Mouse (Mus musculus): Measurements from ENCODE around the gene Smpd2. TPM values are rescaled to one million over a fixed set of nuclear protein-coding genes. Genes with fewer than 3 reads are reported as not detected.
A peak's percentile ranks its signal among the peaks of the same experiment; 100 is the strongest.

The Smpd2 gene
- polyA plus RNA-seq, 1 experiment from 2014 or later = 59.8 TPM

DNA sequence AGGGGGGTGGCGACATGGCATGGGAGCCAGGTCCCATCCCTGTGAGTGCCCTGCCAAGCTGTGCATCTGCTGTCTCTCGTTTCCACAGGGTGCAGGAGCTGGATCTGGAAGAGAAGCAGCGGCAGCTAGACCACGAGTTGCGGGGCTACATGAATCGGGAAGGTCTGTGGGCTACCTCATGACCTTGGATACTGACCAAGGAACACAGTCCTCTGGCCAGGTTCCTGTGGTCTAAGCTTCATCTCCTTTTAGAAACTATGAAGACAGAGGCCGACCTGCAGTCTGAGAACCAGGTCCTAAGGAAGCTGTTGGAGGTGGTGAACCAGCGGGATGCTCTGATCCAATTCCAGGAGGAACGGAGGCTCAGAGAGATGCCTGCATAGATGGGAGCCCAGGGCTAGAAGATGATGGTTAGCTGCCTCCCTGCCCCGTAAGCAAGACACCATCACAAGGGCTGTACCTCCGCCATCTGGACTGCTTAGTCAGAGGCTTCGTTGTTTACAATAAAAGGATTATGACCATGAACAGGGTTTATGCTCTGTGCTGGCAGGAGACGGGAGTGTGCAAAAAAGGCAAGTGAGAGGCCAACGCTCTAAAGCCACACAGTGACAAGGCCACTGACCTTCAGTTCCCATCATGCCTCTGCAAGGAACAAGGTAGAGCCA is 3.5 kb downstream of the Smpd2 start:
- WGBS = 89% methylated on average over 14 of the region's 14 CpGs
- H3K4me3 ChIP-seq = no peak overlapping the region
- no peak overlapping the region for H3K9ac ChIP-seq
- H3K27ac ChIP-seq = no peak overlapping the region
- no peaks in the 10 kb centered on the region for H3K27me3 ChIP-seq
- peaks cover 17% of the 10 kb centered on the region for H3K4me1 ChIP-seq
- no peak overlapping the region for H3K4me2 ChIP-seq (replicated peaks)
- H3K9me3 ChIP-seq = no peaks in the 10 kb centered on the region
- ATAC-seq (ENCODE audit: insufficient number of reproducible peaks, insufficient read depth, low FRiP score, low TSS enrichment) = no peak
- peaks cover 67% of the 10 kb centered on the region for H3K36me3 ChIP-seq

DNA sequence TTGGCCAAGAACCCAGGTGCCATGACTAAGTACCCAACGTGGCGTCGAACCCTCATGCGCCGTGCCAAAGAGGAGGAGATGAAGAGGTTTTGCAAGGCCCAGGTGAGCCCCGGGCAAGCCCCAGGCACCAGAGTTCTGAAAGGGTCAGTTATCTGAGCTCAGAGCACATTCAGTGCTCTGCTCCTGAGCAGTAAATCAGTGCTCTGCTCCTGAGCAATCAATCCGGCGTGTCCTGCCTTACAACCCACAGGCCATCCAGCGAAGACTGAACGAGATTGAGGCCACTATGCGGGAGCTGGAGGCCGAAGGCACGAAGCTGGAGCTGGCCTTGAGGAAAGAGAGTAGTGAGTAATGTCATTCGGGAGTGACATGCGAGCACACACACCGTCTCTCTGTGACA is 4.4 kb downstream of the Smpd2 start:
- no peak overlapping the region for H3K4me2 ChIP-seq (replicated peaks)
- peaks cover 17% of the 10 kb centered on the region for H3K4me1 ChIP-seq
- H3K9ac ChIP-seq = no peak overlapping the region
- no peaks in the 10 kb centered on the region for H3K9me3 ChIP-seq
- WGBS = 91% methylated on average over 16 of the region's 16 CpGs
- H3K27ac ChIP-seq = no peak overlapping the region
- H3K36me3 ChIP-seq = peaks cover 70% of the 10 kb centered on the region
- no peak overlapping the region for H3K4me3 ChIP-seq
- ATAC-seq (ENCODE audit: insufficient number of reproducible peaks, insufficient read depth, low FRiP score, low TSS enrichment) = no peak
- H3K27me3 ChIP-seq = no peaks in the 10 kb centered on the region

DNA sequence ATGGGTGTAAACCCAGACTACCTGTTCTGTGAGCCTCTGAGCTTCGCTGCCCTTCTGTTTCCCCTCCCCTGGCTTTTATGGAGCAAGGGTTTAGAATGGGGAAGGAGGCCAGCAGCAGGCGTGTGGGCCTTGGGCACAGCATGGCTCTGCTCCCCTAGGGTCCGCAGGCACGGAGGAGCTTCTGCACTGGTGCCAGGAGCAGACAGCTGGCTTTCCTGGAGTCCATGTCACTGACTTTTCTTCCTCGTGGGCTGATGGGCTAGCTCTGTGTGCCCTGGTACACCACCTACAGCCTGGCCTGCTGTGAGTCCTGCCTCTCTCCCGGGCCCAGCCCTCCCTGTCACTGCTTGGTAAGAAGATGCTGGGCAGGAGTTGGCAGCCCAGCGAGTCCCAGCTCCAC is 7.7 kb downstream of the Smpd2 start:
- peaks cover 80% of the 10 kb centered on the region for H3K36me3 ChIP-seq
- H3K4me3 ChIP-seq = no peak overlapping the region
- peaks cover under 1% of the 10 kb centered on the region for H3K4me1 ChIP-seq
- ATAC-seq (ENCODE audit: insufficient number of reproducible peaks, insufficient read depth, low FRiP score, low TSS enrichment) = no peak
- H3K9ac ChIP-seq = no peak overlapping the region
- H3K4me2 ChIP-seq (replicated peaks) = no peak overlapping the region
- H3K27me3 ChIP-seq = no peaks in the 10 kb centered on the region
- no peaks in the 10 kb centered on the region for H3K9me3 ChIP-seq
- WGBS = 87% methylated on average over 7 of the region's 7 CpGs
- H3K27ac ChIP-seq = no peak overlapping the region

DNA sequence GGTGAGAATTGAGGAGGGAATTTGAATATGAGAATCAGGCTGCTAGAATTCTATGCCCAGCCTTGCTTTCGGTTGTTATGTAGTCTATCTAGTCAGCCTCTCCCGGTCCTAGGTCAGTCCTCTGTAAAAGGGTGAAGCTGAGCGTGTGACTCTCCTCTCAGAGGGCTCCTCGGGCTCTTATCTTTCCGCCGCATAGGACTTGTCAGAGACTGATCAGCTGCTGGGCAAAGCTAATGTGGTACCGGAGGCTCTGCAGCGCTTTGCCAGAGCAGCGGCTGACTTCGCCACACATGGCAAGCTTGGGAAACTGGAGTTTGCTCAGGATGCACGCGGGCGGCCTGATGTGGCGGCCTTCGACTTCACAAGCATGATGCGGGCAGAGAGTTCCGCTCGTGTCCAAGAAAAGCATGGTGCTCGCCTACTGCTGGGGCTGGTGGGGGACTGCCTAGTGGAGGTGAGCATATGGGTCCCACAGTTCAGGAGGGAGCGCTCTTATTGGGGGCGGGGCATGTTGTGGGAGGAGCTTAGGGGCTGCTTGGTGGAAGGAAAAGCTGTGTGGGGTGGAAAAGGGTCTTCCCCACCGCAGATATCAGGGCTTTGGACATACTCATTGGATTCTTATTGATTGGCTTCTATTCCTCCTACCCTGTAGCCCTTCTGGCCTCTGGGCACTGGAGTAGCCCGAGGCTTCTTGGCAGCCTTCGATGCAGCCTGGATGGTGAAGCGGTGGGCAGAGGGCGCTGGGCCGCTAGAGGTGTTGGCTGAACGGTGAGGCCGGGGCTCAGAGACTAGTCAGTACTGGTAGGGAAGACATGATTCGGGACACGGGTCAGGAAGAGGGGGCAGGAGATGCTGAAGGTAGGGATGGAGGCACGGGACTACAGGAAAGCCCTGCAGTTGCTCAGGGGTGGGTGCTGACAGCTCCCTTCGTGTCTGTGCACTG is 9.0 kb downstream of the Smpd2 start:
- ATAC-seq (ENCODE audit: insufficient number of reproducible peaks, insufficient read depth, low FRiP score, low TSS enrichment) = no peak
- H3K36me3 ChIP-seq = peaks cover 68% of the 10 kb centered on the region
- WGBS = 72% methylated on average over 33 of the region's 33 CpGs
- no peaks in the 10 kb centered on the region for H3K27me3 ChIP-seq
- H3K4me3 ChIP-seq = no peak overlapping the region
- H3K4me1 ChIP-seq = peaks cover 6% of the 10 kb centered on the region
- no peak overlapping the region for H3K4me2 ChIP-seq (replicated peaks)
- no peaks in the 10 kb centered on the region for H3K9me3 ChIP-seq
- H3K9ac ChIP-seq = no peak overlapping the region
- no peak overlapping the region for H3K27ac ChIP-seq

DNA sequence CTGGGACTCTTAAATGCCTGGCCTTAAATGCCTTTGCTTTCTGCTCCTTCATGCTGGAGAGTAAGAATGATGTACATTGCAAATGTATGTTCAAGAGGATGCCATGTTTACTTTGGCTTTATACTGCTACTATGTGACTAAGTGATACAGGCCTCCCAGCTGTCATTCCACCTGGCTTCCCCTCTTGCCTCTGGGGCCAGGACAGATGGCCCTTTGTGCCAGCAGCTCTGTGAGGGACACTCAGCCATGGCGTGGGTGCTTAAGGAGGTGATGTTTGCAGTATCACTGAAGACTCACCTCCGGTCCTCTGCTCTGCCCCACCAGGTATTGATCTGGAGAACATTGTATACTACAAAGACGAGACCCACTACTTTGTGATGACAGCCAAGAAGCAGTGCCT is 10.2 kb downstream of the Smpd2 start:
- Histone ChIP-seq H3K4me1 (peaks cover 10% of the 10 kb centered on the region), H3K4me2 (replicated peaks) (no peak overlapping the region), H3K27me3 (no peaks in the 10 kb centered on the region), H3K4me3 (no peak overlapping the region), H3K9ac (no peak overlapping the region), H3K27ac (no peak overlapping the region), H3K9me3 (no peaks in the 10 kb centered on the region), H3K36me3 (peaks cover 55% of the 10 kb centered on the region)
- ATAC-seq (ENCODE audit: insufficient number of reproducible peaks, insufficient read depth, low FRiP score, low TSS enrichment) = no peak
- WGBS = 89% methylated on average over 3 of the region's 3 CpGs

DNA sequence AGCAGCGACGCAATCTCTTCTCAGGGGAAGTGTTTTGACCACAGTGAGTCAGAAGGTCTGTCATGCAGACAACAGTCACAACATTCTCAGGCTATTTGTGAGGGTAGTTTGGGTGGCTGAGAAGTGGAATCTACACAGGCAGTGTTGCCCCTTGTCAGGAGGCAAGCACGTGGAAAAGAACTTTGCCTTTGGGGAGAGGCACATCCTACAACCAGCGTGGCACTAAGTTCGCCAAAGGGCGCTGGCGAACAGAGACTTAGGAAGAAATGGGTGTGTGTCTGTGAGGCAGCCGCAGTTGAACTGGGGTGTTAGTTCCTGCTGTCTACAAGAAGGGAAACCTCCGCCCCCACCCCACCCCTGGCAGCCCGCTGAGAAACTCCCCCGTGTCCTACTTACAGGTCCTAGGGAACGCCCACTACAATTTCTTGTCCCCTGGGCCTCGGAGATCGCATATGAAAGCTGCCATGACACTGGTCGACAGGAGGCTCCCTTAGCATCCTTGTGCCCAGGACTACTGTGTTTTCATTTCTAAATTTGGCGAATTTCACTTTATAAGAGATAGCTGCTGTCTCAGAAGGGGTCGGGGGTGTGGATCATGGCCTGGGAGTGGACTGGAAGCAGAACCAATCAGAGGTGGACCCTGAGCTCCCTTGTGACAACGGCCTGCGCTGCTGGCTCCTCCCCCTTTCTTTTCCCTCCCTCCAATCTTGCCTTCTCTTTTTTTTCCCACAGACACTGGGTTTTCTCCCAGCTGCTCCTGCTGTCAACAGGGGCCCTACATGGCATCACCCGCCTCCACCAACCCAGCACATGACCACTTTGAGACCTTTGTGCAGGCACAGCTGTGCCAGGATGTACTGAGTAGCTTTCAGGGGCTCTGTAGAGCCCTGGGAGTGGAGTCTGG is 12.6 kb downstream of the Smpd2 start:
- Histone ChIP-seq H3K27ac (peak overlapping the region; percentile 65), H3K4me2 (replicated peaks) (peak overlapping the region; percentile 82), H3K4me3 (peak overlapping the region; percentile 64), H3K9ac (peak overlapping the region; percentile 69), H3K27me3 (no peaks in the 10 kb centered on the region), H3K4me1 (peaks cover 10% of the 10 kb centered on the region), H3K9me3 (no peaks in the 10 kb centered on the region), H3K36me3 (peaks cover 31% of the 10 kb centered on the region)
- 4% methylated on average over 20 of the region's 20 CpGs for WGBS
- peak; percentile 57; the same call in 1 of the 2 replicates for ATAC-seq (ENCODE audit: insufficient number of reproducible peaks, insufficient read depth, low FRiP score, low TSS enrichment)

DNA sequence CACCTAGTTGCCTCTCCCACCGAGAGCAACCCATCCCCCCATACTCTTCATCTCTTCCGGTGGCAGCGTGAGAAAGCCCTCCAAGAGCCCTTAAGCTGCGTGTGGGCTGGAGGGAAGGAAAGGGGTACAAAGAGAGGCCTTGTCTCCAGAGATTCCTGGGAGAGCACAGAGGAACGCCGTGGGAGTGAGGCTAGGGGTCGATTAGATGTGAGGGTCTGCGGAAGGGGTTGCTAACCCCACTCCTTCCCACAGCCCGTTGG is 13.2 kb downstream of the Smpd2 start:
- H3K4me2 ChIP-seq (replicated peaks) = peak overlapping the region; percentile 82
- H3K9me3 ChIP-seq = no peaks in the 10 kb centered on the region
- H3K4me1 ChIP-seq = peaks cover 10% of the 10 kb centered on the region
- 0% methylated on average over 9 of the region's 9 CpGs for WGBS
- 0 out of 2 replicates have a peak, but pooled peaks have one; percentile 10 for ATAC-seq (ENCODE audit: insufficient number of reproducible peaks, insufficient read depth, low FRiP score, low TSS enrichment)
- H3K27me3 ChIP-seq = no peaks in the 10 kb centered on the region
- H3K9ac ChIP-seq = peak overlapping the region; percentile 69
- H3K36me3 ChIP-seq = peaks cover 25% of the 10 kb centered on the region
- peak overlapping the region; percentile 64 for H3K4me3 ChIP-seq
- peak overlapping the region; percentile 65 for H3K27ac ChIP-seq

DNA sequence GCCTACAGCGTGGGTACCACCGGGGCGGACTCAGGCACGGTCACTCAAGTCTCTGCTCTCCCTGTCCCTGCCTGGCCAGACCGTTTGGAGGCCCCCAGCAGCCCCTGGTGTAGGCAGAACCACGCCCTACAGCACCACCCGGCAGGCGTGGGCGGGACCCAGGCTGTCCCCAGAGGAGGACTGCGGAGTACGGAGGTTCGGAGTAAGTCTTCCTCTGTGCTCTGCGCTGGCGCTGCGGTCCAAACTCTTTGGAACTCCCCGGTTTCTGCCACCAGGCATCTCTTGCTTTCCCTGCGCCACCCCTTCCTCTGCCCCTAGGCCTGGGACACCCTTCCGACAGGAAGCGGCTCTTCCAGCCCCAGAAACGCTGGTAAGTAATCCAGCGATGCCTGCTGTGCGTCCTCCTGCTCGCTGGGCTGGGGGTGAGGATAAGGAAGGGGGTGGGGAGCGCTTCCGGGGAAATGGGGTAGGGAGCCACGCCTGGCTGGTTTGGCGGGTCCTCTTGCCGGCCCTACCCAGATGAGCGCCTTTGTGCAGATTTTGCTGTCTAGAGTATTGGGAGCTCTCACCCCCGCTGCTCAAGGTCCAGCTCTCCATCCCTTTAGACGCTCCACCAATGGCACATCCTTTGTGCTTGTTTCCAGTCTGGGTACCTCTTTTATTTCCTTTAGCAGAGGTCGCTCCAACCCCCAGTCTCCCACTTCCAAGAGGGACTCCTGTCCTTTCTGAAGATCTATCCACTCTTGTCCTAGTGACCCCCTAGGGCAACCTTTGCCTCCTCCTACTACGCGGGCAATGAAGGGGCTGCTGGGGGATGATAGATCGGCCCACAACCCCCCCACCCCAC is 13.8 kb downstream of the Smpd2 start, which contains the start of gene Mical1:
TSS of gene Mical1 (plus strand) at position 144 of the 847 bp plus-strand sequence.
- Histone ChIP-seq H3K9ac (peak within 1 kb of the TSS; percentile 69), H3K4me3 (peak within 1 kb of the TSS; percentile 64), H3K27me3 (no peaks in the 10 kb centered on the region), H3K9me3 (no peaks in the 10 kb centered on the region), H3K27ac (peak within 1 kb of the TSS; percentile 65), H3K4me1 (peaks cover 10% of the 10 kb centered on the region), H3K36me3 (peaks cover 20% of the 10 kb centered on the region), H3K4me2 (replicated peaks) (peak within 1 kb of the TSS; percentile 82)
- WGBS = under 1% methylated on average over 35 of the region's 35 CpGs
- peak; percentile 80 for ATAC-seq (ENCODE audit: insufficient number of reproducible peaks, insufficient read depth, low FRiP score, low TSS enrichment)

DNA sequence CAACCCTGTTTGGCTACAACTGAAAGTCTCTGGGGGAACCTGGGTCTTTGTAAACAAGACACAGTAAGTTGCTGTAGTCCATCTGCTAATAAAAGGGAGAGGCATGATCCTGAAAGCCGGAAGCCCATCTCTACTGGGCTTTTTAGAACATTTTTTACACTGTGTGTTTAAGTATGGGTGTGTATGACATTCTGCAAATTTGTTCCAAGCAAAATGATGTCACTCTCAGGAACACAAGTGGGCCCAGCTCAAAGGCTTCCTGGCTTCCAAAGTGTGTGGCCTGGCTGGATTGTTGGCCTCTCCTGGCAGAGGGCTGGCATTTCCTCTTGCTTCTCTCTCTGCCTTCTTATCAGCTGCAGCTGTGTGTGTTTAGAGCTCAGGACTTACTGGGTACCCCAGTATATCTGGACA is 15.2 kb downstream of the Smpd2 start:
- peaks cover 10% of the 10 kb centered on the region for H3K4me1 ChIP-seq
- H3K27ac ChIP-seq = 0 out of 2 replicates have a peak overlapping the region, but pooled peaks have one; percentile 19
- H3K36me3 ChIP-seq = peaks cover 13% of the 10 kb centered on the region
- H3K4me2 ChIP-seq (replicated peaks) = no peak overlapping the region; the same call in 1 of the 2 replicates
- H3K4me3 ChIP-seq = no peak overlapping the region
- H3K9me3 ChIP-seq = no peaks in the 10 kb centered on the region
- ATAC-seq (ENCODE audit: insufficient number of reproducible peaks, insufficient read depth, low FRiP score, low TSS enrichment) = no peak
- H3K27me3 ChIP-seq = no peaks in the 10 kb centered on the region
- H3K9ac ChIP-seq = no peak overlapping the region
- WGBS = 63% methylated on average over 1 of the region's 1 CpGs

DNA sequence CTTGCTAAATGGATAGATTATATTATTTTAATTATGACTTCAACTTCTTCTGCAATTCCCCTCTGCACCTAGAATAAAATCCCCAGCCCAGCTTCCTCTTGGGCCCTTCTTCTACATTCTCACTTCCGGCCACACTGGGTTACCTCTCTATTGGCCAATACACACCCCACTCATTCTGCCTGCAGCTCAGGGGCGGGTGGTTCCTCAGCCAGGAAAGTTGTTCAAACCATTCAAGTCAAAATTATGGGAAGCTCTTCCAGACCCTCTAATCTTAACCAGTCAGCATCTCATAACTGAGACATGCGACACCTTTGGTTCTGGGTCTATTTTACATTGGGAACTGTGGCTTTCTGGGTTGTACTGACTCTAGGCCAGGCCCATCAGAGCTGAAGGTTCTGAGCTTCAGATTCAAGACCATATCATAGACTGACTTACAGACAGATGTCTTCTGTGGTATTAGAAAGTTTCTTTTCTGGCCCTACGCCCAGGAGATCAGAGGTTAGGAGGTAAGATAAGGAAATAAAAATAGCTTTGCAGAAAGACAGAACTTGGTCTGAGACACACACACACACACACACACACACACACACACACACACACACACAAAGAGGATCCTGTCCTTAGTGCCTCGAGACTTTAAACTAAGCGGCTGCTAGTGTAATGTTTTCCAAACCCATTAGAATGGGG is 16.2 kb downstream of the Smpd2 start:
- no peak overlapping the region for H3K4me3 ChIP-seq
- WGBS = 74% methylated on average over 6 of the region's 6 CpGs
- no peaks in the 10 kb centered on the region for H3K27me3 ChIP-seq
- H3K27ac ChIP-seq = no peak overlapping the region
- H3K36me3 ChIP-seq = peaks cover 5% of the 10 kb centered on the region
- H3K9me3 ChIP-seq = no peaks in the 10 kb centered on the region
- no peak overlapping the region for H3K4me2 ChIP-seq (replicated peaks)
- H3K4me1 ChIP-seq = peaks cover 10% of the 10 kb centered on the region
- H3K9ac ChIP-seq = no peak overlapping the region
- no peak for ATAC-seq (ENCODE audit: insufficient number of reproducible peaks, insufficient read depth, low FRiP score, low TSS enrichment)

Measured in embryonic facial prominence, embryonic 12.5 days (tissue).